Mouse (Mus musculus): ENCODE measurements at regions not wholly inside any gene's neighbourhood (a gene's known extent, or its start where the extent isn't known, plus 50 kb on each side); places are given as distances from the start of the nearest gene placed in this dataset.

DNA sequence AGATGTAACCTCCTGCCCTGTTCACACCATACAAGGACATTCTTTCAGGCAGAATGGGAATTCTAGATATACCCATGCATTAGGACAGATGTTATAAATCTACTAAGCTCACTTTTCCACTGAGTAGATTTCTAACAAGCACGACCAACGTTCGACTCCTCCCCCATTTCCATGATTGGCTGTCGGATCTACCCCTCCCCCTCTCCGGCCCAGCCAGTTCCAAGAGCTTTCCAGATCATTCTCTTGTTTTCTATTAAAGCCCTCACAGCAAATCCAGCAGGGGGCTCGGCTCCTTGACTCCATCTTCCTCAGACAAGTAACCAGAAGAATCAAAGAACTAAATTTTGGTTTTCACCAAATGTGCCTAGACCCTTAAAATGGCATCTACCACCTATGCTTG, 146.5 kb upstream of the Plxnc1 start:
- Histone ChIP-seq H3K27ac (replicated peaks; ENCODE audit: low read depth, low read length) (no peak overlapping the region), H3K9ac (replicated peaks; ENCODE audit: low read length) (no peak overlapping the region), H3K9me3 (ENCODE audit: control insufficient read depth, low read length) (no peaks in the 10 kb centered on the region), H3K4me1 (ENCODE audit: control insufficient read depth, insufficient read depth, low read length) (no peaks in the 10 kb centered on the region), H3K4me2 (ENCODE audit: low read length) (no peak overlapping the region), H3K27me3 (ENCODE audit: control insufficient read depth, insufficient read depth, low read length) (no peaks in the 10 kb centered on the region), H3K4me3 (replicated peaks; ENCODE audit: low read depth, low read length) (no peak overlapping the region), H3K36me3 (ENCODE audit: control insufficient read depth, insufficient read depth, low read length) (no peaks in the 10 kb centered on the region)
- ATAC-seq (ENCODE audit: low FRiP score, low TSS enrichment): no peak
- 68% methylated on average over 6 of the region's 6 CpGs for WGBS
- DNase-seq: no peak

DNA sequence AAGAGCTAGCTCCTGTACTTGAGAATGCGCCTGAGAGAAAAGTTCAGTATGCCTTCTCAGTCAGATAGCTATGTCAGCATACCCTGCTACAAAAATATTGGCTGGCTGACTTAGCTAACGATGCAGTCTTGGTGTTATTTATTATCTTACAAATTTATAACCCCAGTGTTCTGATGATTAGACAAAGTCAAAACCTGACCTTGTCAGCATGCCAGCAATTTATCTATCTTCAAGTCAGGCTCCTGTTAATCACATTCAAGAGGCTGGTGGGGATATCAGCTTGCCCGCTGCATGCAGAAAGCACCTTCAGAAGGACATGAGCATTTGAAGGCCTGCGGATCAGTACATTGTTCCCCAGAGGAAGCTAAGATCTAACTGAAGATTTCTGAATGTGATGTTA, 146.0 kb upstream of the Plxnc1 start:
- Histone ChIP-seq H3K4me1 (ENCODE audit: control insufficient read depth, insufficient read depth, low read length) (no peaks in the 10 kb centered on the region), H3K9ac (replicated peaks; ENCODE audit: low read length) (no peak overlapping the region), H3K27me3 (ENCODE audit: control insufficient read depth, insufficient read depth, low read length) (no peaks in the 10 kb centered on the region), H3K4me2 (ENCODE audit: low read length) (no peak overlapping the region), H3K36me3 (ENCODE audit: control insufficient read depth, insufficient read depth, low read length) (no peaks in the 10 kb centered on the region), H3K9me3 (ENCODE audit: control insufficient read depth, low read length) (no peaks in the 10 kb centered on the region), H3K4me3 (replicated peaks; ENCODE audit: low read depth, low read length) (no peak overlapping the region), H3K27ac (replicated peaks; ENCODE audit: low read depth, low read length) (no peak overlapping the region)
- DNase-seq: no peak
- 88% methylated on average over 4 of the region's 4 CpGs for WGBS
- ATAC-seq (ENCODE audit: low FRiP score, low TSS enrichment): no peak

DNA sequence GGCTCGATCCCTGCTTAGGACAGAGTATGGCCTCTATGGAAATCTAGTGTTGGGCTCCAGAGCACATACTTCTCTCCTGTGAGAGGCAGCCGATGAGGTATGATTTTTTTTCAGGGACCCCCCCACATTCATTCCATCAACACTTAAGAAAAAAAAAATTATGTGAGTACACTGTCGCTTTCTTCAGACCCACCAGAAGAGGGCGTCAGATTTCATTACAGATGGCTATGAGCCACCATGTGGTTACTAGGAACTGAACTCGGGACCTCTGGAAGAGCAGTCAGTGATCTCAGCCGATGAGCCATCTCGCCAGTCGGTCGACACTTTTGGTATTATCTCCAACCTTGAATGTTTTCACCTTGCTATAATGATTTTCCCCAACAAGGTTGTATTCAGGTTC, 145.4 kb upstream of the Plxnc1 start:
- ATAC-seq (ENCODE audit: low FRiP score, low TSS enrichment): no peak
- H3K27ac ChIP-seq (replicated peaks; ENCODE audit: low read depth, low read length): no peak overlapping the region
- H3K9ac ChIP-seq (replicated peaks; ENCODE audit: low read length): no peak overlapping the region
- no peak overlapping the region for H3K4me3 ChIP-seq (replicated peaks; ENCODE audit: low read depth, low read length)
- no peak for DNase-seq
- no peak overlapping the region for H3K4me2 ChIP-seq (ENCODE audit: low read length)
- H3K9me3 ChIP-seq (ENCODE audit: control insufficient read depth, low read length): no peaks in the 10 kb centered on the region
- 87% methylated on average over 9 of the region's 9 CpGs for WGBS
- H3K27me3 ChIP-seq (ENCODE audit: control insufficient read depth, insufficient read depth, low read length): no peaks in the 10 kb centered on the region
- H3K4me1 ChIP-seq (ENCODE audit: control insufficient read depth, insufficient read depth, low read length): no peaks in the 10 kb centered on the region
- H3K36me3 ChIP-seq (ENCODE audit: control insufficient read depth, insufficient read depth, low read length): no peaks in the 10 kb centered on the region

DNA sequence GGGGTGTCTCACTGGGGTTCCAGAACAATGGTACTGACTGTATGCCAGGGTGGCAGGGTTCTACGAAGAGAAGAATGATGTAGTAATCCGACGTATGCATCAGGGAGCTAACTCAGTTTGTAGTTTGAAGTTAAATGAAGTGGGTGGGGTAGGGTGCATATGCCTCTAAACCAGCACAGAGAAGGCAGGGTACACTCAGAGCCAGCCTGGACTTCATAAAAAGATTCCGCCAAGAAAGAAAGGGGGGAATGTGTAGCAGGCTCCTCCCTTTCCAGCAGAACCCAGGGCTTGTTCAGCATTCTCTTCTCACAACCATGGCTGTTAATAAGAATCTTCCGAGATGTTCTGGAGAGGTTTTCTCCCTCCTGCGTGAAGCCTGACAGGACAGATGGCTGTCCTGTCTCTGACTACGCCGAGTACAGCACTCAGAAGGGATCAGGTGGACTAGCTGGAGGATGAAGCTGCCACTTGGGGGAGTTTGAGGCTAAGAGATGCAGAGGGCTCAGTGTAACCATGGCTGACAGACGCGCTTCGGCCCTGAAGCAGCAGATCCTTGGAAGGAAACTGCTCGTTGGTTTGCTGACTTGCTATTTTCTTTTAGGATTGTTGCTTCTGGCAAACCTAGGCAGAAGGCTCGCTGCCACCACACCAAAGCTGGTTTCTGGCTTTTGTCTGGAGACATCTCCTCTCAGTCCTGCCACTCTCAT, 143.4 kb upstream of the Plxnc1 start:
- Histone ChIP-seq H3K36me3 (ENCODE audit: control insufficient read depth, insufficient read depth, low read length) (no peaks in the 10 kb centered on the region), H3K27me3 (ENCODE audit: control insufficient read depth, insufficient read depth, low read length) (no peaks in the 10 kb centered on the region), H3K4me1 (ENCODE audit: control insufficient read depth, insufficient read depth, low read length) (no peaks in the 10 kb centered on the region), H3K9ac (replicated peaks; ENCODE audit: low read length) (no peak overlapping the region), H3K9me3 (ENCODE audit: control insufficient read depth, low read length) (no peaks in the 10 kb centered on the region), H3K4me2 (ENCODE audit: low read length) (no peak overlapping the region), H3K4me3 (replicated peaks; ENCODE audit: low read depth, low read length) (no peak overlapping the region), H3K27ac (replicated peaks; ENCODE audit: low read depth, low read length) (no peak overlapping the region)
- ATAC-seq (ENCODE audit: low FRiP score, low TSS enrichment) (peak; percentile 80; the same call in 1 of the 2 replicates), DNase-seq (peak; percentile 87)
- 41% methylated on average over 13 of the region's 13 CpGs for WGBS

DNA sequence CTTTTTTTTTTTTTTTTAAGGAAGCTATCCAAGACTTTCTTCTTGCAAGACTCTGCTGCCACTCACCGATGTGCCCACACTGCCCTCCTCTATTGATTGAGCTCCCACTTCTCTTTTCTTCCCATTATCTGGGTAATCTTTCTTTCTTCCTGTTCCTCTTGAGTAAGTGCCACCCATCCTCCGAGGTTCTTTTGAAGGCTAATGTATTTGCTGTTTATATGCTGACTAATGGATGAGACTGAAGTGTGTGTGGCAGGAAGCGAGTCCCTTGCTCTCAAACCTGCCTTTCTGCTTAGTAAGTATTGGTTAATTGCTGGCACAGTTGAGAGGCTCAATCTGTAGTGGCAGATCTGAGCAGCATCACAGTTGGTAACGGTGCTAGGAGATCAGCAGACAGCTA, 142.1 kb upstream of the Plxnc1 start:
- H3K4me3 ChIP-seq (replicated peaks; ENCODE audit: low read depth, low read length): no peak overlapping the region
- no peaks in the 10 kb centered on the region for H3K4me1 ChIP-seq (ENCODE audit: control insufficient read depth, insufficient read depth, low read length)
- no peak overlapping the region for H3K4me2 ChIP-seq (ENCODE audit: low read length)
- 73% methylated on average over 4 of the region's 4 CpGs for WGBS
- no peak for ATAC-seq (ENCODE audit: low FRiP score, low TSS enrichment)
- H3K36me3 ChIP-seq (ENCODE audit: control insufficient read depth, insufficient read depth, low read length): no peaks in the 10 kb centered on the region
- DNase-seq: no peak
- no peak overlapping the region for H3K9ac ChIP-seq (replicated peaks; ENCODE audit: low read length)
- H3K27ac ChIP-seq (replicated peaks; ENCODE audit: low read depth, low read length): no peak overlapping the region
- H3K9me3 ChIP-seq (ENCODE audit: control insufficient read depth, low read length): no peaks in the 10 kb centered on the region
- H3K27me3 ChIP-seq (ENCODE audit: control insufficient read depth, insufficient read depth, low read length): no peaks in the 10 kb centered on the region

DNA sequence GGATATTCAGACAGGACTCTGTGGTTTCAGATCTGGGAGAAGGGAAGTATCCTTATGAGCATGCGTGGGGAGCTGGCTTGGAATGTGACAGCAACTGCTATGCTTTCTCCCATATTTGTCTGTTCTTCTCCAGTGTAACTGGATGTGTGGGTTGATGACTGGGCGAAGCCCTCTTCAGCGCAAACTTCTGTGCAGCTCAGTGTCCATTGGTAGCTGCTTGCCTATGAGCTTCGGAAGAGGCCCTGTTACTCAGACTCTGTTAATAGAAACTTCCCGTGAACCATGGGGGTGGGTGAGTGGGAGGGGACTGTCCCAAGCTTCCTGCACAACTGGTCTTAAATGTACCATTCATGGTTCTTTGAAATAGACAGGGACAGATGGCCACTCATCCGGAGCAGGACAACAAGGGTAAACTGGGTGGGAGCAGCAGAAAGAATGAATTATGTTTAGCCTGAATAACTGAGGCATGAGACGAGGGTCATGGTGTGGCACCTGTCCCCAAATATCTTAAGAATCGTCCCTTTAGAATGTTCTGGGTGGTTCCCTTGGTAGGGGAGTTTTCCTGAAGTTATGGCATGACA, 141.1 kb upstream of the Plxnc1 start:
- no peak overlapping the region for H3K27ac ChIP-seq (replicated peaks; ENCODE audit: low read depth, low read length)
- ATAC-seq (ENCODE audit: low FRiP score, low TSS enrichment) (no peak), DNase-seq (no peak)
- WGBS: 83% methylated on average over 8 of the region's 8 CpGs
- no peaks in the 10 kb centered on the region for H3K27me3 ChIP-seq (ENCODE audit: control insufficient read depth, insufficient read depth, low read length)
- H3K9ac ChIP-seq (replicated peaks; ENCODE audit: low read length): no peak overlapping the region
- H3K4me3 ChIP-seq (replicated peaks; ENCODE audit: low read depth, low read length): no peak overlapping the region
- no peaks in the 10 kb centered on the region for H3K4me1 ChIP-seq (ENCODE audit: control insufficient read depth, insufficient read depth, low read length)
- no peaks in the 10 kb centered on the region for H3K9me3 ChIP-seq (ENCODE audit: control insufficient read depth, low read length)
- H3K36me3 ChIP-seq (ENCODE audit: control insufficient read depth, insufficient read depth, low read length): no peaks in the 10 kb centered on the region
- no peak overlapping the region for H3K4me2 ChIP-seq (ENCODE audit: low read length)

DNA sequence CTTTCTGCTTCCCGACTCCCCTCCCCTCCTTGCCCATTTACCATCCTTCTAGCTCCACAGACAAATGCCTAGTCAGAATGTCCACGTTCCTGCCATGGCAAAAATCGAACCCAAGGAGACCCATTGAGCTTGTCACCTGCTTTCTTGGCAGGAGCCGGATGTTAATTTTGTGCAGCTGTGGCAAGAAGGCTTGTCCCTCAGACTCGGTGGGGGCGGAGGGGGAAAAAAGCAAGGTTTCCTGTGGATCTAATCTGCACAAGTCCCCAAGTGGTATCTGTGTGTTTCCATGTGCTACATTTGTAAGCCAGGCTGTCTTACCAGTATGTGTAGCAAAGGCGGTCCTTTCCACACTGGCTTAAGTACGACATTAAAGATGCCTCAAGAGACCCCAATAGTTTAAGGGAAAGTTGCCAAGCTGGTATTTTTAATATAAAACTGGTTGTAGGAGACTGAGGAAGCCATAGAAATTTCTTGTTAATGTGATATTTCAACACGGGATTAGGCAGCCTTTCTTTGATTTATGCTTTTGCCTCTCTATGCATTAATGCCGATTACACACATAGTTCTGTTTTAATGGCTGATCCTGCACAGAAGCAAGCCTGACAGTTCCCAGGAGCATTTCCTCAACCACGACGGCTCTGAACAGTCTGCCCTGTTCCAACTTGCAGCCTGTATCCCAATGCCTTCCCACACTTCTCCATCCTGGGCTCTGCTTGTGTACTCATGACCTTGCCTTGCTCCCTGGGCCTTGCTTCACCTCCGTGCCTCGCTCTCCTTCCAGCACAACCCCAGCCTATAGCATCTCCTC, 138.9 kb upstream of the Plxnc1 start:
- ATAC-seq (ENCODE audit: low FRiP score, low TSS enrichment) (no peak), DNase-seq (no peak)
- Histone ChIP-seq H3K27ac (replicated peaks; ENCODE audit: low read depth, low read length) (no peak overlapping the region), H3K27me3 (ENCODE audit: control insufficient read depth, insufficient read depth, low read length) (no peaks in the 10 kb centered on the region), H3K9me3 (ENCODE audit: control insufficient read depth, low read length) (no peaks in the 10 kb centered on the region), H3K4me3 (replicated peaks; ENCODE audit: low read depth, low read length) (no peak overlapping the region), H3K4me2 (ENCODE audit: low read length) (no peak overlapping the region), H3K4me1 (ENCODE audit: control insufficient read depth, insufficient read depth, low read length) (no peaks in the 10 kb centered on the region), H3K36me3 (ENCODE audit: control insufficient read depth, insufficient read depth, low read length) (no peaks in the 10 kb centered on the region), H3K9ac (replicated peaks; ENCODE audit: low read length) (no peak overlapping the region)
- WGBS: 71% methylated on average over 14 of the region's 14 CpGs

DNA sequence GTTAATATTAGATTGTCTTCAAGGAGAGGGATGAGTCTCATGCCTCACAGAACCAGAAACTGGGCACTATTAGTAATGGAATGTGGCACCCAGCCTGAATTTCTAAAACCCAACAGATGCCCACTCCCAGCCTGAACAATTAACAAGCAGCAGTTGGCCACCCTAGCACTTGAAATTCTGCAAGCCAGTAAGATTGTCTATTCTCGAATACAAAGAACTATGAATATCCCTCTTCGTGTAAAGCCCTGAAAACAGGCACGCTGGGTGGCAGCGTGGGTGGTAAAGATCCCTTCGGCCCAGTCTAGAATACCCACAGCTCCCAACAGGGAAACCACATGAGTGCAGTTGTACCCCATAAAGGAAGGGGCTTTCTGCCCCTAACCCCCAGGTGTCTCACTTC, 138.0 kb upstream of the Plxnc1 start:
- no peak overlapping the region for H3K9ac ChIP-seq (replicated peaks; ENCODE audit: low read length)
- no peaks in the 10 kb centered on the region for H3K36me3 ChIP-seq (ENCODE audit: control insufficient read depth, insufficient read depth, low read length)
- H3K27ac ChIP-seq (replicated peaks; ENCODE audit: low read depth, low read length): no peak overlapping the region
- DNase-seq (no peak), ATAC-seq (ENCODE audit: low FRiP score, low TSS enrichment) (no peak)
- H3K4me1 ChIP-seq (ENCODE audit: control insufficient read depth, insufficient read depth, low read length): no peaks in the 10 kb centered on the region
- H3K4me3 ChIP-seq (replicated peaks; ENCODE audit: low read depth, low read length): no peak overlapping the region
- H3K4me2 ChIP-seq (ENCODE audit: low read length): no peak overlapping the region
- H3K27me3 ChIP-seq (ENCODE audit: control insufficient read depth, insufficient read depth, low read length): no peaks in the 10 kb centered on the region
- H3K9me3 ChIP-seq (ENCODE audit: control insufficient read depth, low read length): no peaks in the 10 kb centered on the region
- 89% methylated on average over 5 of the region's 5 CpGs for WGBS

DNA sequence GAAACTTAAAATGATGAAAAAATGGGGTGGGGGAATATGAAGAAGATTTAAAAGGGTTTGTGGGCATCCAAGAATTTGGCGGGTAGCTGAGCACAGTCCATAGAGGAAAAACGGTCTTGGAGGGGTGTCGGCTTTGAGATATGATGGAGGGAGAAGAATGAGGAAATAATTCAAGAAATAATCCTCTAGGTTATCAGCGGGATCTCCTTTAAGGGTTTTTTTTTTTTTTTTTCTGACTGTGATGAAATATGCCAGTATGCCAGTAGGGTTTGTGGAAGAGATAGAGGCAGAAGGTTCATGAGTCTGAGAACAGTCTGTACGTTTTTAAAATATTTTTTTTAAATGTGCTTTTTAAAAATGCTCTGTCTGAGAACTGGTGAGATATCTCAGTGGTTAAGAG, 135.3 kb upstream of the Plxnc1 start:
- Histone ChIP-seq H3K27ac (replicated peaks; ENCODE audit: low read depth, low read length) (no peak overlapping the region), H3K4me1 (ENCODE audit: control insufficient read depth, insufficient read depth, low read length) (no peaks in the 10 kb centered on the region), H3K4me3 (replicated peaks; ENCODE audit: low read depth, low read length) (no peak overlapping the region), H3K27me3 (ENCODE audit: control insufficient read depth, insufficient read depth, low read length) (no peaks in the 10 kb centered on the region), H3K4me2 (ENCODE audit: low read length) (no peak overlapping the region), H3K36me3 (ENCODE audit: control insufficient read depth, insufficient read depth, low read length) (no peaks in the 10 kb centered on the region), H3K9ac (replicated peaks; ENCODE audit: low read length) (no peak overlapping the region), H3K9me3 (ENCODE audit: control insufficient read depth, low read length) (no peaks in the 10 kb centered on the region)
- no peak for ATAC-seq (ENCODE audit: low FRiP score, low TSS enrichment)
- 84% methylated on average over 5 of the region's 5 CpGs for WGBS
- no peak for DNase-seq
